Mouse (Mus musculus) v-Abl transformed pro-B cells (cell line): ENCODE data around the gene Ltc4s.

Experiments used
- in situ Hi-C, 2 experiments: fragments of 400-800 bp; cut with MboI; formaldehyde crosslinking; loops; one replicate each; pipeline ENCODE4 v1.15.1; 2025; ENCODE audit not compliant: unreplicated experiment in 2 of 2

Gene Ltc4s

DNA sequence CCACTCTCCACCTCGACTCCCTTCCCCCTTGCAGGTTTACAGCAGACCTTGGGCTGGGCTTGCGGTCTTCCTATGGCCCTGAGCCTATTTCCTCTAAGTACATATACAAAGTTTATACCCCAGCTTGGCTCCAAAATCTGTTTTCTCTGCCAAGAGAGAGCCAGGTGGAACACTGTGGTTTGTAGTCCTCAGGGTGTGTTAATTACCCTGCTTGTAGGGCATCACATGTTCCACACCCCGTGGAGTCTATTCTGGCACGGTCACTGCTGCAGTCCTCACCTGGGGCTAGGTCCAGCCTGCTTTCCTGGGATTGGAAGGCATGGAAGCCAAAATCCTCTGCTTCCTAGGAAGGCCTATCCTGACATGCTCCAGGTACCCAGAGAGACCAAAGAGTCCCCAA is 10.7 kb downstream of the Ltc4s start:
- in situ Hi-C loops: loop anchor here (5.0 to 25.0 kb wide), 3 partner anchors 65 to 610 kb away; partner anchors contain the start of genes Tbc1d9b (in 1 of the 2), Zfp354c (in 1 of the 2) and Zfp879 (in 1 of the 2)

DNA sequence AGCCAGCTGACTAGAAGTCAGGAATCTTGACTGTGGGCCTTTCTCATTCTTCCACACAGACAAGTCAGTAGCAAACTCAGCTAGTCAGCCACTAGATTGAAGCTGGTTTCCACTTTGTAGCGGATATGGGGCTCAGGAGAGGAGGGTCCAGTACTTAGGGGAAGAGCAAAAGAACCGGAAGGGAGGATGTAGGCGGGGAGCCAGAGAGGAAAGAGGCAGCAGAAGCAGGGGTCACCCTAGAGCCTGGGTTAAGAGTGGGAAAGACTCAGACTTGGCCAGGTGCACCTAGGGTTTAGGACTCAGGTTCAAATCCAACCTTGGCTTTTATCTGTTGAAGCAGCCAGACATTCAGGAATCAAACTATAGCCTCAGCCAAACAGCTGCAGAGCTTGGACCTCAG is 11.2 kb downstream of the Ltc4s start:
- in situ Hi-C loops: loop anchor here (5.0 to 25.0 kb wide), 3 partner anchors 65 to 610 kb away; partner anchors contain the start of genes Tbc1d9b (in 1 of the 2), Zfp354c (in 1 of the 2) and Zfp879 (in 1 of the 2)

DNA sequence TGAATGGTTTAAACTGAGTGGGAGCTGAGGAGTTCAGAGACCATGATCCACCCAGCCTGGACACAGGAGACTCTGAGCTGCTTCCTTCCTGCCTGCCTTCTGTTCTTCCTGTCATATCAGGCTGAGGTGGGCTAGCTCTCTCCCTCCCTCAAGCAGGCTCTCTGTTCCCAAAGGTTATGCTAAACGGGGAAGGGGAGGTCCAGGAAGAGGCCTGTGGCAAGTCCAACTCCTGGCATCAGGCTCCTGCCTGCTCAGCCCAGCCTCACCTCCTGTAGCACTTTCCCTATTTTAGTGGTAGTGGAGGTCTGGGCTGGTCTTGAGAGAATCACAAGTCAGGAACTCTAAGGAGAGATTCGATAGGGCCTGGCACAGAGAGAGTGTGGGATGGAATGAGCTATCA is 12.0 kb downstream of the Ltc4s start:
- in situ Hi-C loops: loop anchor here (5.0 to 25.0 kb wide), 3 partner anchors 64 to 611 kb away; partner anchors contain the start of genes Tbc1d9b (in 1 of the 2), Zfp354c (in 1 of the 2) and Zfp879 (in 1 of the 2)

DNA sequence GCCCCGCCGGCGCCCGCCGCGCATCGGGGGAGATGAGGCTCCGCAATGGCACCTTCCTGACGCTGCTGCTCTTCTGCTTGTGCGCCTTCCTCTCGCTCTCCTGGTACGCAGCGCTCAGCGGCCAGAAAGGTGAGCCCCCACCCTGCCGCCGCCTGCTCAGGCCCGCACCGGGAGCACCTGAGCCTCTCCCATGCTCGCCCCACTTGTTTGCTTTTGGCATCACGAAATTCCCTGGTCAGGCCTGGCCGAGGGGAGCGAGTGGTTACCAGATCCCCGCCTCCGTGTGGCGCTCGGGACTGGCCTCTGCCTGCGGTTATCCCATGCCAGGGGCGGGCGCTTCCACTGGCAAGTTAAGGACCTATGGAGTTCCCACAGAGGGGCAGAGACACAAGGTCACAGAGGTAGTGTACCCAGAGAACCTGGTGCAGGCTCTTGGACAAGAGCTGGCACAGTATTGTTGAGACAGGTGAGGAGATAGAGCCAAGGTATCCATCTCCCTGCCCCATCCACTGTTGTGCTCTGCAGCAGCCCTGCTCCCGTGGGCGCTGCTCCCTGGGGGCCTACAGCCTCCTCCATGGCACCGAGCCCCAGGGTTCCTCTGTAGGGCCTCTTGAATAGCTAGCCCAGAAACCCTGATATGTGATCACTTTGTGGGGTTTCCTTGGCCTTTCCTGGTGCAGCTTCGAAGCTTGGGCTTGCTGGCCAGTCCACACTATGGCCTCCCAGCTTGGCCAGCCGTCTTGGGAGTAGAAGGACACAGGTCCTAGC is 12.6 kb downstream of the Ltc4s start:
- in situ Hi-C loops: loop anchor here (5.0 to 25.0 kb wide), 3 partner anchors 63 to 612 kb away; partner anchors contain the start of genes Tbc1d9b (in 1 of the 2), Zfp354c (in 1 of the 2) and Zfp879 (in 1 of the 2)

DNA sequence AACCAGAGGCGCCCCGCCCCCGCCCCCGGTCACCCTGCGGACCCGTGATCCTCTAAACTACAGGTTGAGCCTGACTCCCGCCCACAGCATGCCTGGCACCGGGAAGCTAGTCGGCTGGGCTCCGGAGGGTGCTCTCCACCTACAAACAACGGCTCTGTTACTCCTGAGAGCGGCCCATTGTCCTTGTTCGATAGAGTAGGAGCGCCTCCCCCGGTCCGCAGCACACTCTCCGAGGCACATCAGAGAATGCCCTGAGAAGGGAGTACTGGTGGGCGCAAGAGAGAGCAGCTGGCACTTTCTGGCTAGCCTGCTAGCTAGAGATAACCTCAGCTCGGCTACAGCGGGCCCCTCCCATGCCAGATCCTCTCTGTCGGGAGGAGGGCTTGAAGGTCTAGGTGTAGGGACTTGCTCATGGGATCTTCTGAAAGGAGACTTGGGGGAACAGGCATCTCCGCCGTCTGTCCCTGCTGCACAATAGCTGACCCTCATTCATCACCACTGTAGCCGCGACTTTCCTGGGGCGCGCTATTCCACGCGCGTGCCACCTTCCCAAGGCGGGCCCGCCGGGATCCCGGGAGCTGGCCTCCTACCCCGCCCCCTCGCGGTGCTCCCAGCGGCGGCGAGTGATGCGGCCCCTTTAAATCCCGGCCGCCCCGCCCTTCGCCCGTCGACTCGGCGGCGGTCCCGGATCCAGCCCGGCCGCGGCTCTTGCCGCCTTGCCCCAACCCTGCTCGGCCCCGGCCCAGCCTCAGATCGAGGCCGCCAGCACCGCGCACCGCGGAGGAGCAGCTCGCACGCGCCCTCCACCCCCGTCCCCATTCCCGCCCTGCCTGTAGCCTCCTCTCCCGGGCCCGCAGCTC is 13.5 kb downstream of the Ltc4s start:
- in situ Hi-C loops: loop anchor here (5.0 to 25.0 kb wide), 4 partner anchors 63 to 612 kb away; partner anchors contain the start of genes Tbc1d9b (in 1 of the 2), Zfp354c (in 1 of the 2) and Zfp879 (in 1 of the 2)

DNA sequence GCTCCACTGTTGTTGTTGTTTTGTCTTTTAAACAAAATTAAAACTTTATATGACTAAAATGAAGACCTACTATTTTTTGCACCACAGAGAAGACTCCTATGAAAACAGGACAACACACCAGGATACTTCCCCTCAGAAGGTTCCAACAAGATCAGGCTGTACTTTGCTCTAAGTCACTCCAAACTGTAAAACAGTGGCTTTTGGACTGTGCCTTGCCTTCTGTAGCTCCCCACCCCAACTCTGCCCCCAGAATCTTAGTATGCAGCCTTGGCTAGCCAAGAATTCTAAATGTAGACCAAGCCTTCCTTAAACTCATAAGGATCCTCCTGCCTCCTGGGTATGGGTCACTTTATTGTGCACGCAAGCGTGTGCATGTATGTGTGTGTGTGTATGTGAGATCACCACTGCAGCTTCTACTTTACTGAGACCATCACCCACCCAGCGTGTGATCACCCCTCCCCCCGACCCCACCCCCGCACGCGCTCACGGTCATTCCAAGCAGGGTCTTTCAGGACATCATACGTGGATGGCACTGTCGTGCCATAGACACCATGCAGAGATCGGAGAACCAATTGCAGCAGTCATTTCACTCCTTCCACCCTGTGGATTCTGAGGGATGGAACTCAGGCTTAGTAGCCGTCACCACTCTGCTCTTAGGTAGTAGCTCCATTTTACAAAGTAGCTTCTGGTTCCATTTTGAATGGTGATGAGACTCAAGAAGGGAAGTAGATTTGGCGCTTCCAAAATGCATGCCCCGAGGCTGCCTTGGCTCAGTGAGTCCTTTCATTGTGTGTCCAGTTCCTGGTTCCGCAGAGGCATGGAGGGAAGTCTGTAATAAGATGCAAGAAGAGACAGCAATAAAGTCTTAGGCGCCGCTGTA is 14.4 kb downstream of the Ltc4s start:
- in situ Hi-C loops: loop anchor here in 1 of 2 experiments (5.0 to 10.0 kb wide), 3 partner anchors 62 to 242 kb away; partner anchors contain the start of gene Tbc1d9b

DNA sequence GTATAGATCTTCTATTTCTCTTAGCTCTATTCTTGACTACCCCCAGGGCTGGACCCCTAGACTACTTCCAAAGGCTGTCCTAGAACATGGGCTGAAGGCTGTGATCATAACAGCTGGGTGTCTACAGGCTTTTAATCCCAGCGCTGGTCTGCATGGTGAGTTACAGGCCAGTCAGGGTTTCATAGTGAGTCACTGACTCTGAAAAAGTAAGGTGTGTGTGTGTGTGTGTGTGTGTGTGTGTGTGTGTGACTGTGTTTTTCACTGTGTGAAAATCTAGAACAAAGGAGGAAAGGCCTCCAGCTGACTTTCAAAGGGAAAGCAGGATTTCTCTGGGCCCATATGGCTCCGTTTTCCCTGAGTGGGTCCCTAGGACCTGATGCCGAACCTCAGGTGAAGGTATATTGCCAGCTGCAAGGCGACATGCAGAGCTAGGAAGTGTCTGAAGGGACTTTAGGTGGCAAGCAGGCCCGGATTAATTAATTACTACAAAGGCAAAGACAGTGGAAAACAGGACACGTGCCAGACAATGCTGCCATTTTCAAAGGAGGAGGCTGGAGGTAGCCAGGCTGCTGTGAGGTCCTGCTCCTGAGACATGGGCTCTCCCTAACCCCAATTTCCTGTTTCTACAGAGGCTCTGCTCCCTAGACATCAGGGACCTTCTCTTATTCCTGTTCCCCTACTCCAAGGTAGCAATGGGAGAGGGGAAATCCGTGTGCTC is 15.7 kb downstream of the Ltc4s start:
- in situ Hi-C loops: loop anchor here in 1 of 2 experiments (5.0 to 10.0 kb wide), 3 partner anchors 60 to 240 kb away; partner anchors contain the start of gene Tbc1d9b

DNA sequence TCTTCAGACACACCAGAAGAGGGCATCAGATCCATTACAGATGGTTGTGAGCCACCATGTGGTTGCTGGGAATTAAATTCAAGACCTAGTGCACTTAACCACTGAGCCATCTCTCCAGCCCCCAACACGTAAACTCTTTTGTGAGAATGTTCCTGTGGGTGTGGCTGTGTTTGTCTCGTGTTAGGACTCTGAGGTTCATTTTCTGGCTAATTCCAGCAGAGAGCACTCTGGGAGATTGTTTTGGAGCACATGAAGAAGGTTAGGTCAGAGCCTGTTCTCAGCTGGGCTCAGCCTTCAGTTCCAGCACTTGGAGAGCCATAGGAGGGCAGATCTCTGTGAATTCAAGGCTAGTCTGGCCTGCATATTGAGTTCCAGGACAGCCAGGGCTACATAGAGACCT is 18.6 kb downstream of the Ltc4s start:
- in situ Hi-C loops: loop anchor here in 1 of 2 experiments (5.0 to 10.0 kb wide), 3 partner anchors 58 to 238 kb away; partner anchors contain the start of gene Tbc1d9b

DNA sequence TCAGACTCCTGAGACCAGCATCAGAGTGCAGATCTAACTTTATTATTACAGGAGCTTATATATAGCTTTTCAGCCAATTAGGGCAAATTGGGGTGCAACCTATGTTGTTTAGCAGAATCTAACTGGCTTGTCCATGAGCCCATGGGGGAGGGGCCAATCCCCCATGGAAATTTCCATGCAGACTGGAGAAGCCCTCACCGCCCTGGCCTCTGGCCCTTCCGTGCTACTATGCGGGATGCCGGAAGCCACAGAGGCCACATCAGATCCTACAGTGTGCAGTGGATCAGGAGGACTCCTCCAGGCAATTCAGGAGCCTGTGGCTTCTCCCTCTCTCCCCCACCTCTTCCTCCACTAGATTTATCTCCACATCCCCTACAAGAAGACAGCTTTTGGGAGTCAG is 20.6 kb downstream of the Ltc4s start:
- in situ Hi-C loops: no loop called here

DNA sequence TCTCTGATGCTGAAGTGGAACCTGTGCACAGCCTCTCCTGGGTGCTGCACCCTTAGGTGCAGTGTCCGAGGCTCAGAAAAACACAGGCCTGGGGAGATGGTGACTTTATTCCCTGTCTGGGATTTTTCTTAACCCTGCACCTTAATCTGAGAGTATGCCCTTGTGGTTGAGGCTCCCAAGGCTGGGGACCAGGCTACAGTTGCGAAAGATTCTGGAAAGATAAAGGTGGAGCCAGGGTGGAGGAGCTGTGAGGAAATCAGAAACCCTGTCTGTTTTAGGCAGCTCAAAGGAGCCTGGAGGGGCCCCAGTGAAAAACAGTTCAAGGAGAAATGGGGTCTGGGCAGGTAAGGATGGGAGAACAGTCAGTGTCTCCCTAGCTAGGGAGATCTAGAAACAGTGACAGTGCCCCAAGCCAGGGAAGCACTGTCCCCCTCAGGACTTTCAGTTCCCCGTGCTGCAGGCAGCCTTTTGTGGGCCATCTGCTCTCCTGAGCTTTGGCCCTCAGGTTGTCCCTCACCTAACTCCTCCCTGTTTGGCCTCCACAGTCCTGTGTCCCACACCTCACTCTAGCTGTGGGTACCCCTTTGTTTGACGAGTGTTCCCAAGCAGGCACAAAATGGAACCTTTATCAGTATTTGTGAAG is 21.6 kb downstream of the Ltc4s start:
- in situ Hi-C loops: no loop called here

DNA sequence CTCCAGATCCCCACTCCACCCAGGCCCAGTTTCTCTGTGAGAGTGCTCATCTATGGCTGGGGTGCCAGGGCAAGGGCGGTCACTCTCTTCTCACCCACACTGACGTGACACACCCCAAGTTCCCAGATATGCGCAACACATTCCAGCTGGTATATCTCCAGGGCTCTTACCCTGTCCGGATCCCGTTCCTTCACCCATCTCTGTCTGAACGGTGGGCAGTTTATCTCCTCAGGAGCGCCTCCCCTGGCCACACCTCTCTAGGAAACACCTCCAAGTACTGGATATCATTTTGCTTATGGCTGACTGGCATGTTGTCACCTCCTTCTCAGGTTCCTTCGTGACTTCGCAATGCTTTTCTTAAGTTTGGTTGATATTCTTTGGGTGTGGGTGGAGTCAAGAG is 22.8 kb downstream of the Ltc4s start:
- in situ Hi-C loops: no loop called here

DNA sequence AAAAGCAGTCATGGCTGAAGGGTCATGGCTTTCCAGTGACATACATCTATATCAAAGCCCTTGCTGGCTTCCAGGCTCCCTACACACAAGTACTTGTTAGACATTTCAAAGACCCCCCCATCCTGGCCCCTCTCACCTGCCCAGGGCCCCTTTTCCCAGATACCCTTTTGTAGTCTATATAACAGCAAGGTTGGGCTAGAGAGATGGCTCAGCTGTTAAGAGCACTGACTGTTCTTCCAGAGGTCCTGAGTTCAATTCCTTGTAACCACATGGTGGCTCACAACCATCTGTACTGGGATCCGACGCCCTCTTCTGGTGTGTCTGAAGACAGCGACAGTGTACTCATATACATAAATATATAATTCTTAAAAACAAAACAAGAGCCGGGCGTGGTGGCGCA is 23.8 kb downstream of the Ltc4s start:
- in situ Hi-C loops: no loop called here

DNA sequence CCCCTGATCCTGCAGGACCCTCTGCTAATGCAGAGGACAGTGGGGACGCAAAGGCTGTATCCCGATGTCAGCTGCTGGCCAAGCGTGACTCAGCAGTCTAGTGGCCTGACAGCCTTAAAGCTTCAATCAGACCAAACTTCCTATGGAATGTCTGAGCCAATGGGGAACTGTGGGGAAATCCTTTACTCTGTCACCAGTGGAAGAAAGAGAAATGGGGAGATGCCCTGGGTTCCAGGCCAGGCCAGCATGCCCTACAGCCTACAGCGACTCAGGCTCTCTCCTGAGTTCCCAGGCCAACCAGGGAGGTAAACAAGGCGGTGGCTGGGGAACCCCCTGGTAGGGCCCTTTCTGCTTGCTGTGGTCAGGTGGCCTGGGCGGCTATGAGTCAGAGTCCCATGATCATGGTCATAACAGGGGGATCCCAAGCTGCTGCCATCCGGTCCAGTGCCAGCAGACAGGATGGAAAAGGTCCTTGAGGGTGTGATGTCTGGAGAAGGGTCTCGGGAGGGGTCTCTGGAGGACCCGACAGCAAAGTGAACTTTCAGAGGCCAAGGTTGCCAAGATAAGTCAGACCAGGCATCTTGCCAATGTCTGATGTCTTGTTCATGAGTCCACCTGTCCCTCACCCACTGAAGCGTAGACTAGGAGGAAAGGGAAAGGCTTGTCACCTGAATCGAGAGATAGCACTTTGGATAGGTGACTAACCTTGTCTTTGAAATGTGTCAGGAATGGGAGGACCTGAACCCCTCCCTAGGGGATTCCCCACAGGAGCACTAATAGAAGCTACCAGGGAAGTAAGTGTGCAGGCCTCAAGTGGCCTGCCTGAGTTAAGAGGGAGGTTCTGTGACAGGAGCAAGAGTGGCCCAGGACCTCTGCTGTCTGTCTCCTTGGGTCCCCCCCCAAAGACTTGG is 25.3 kb downstream of the Ltc4s start:
- in situ Hi-C loops: no loop called here

DNA sequence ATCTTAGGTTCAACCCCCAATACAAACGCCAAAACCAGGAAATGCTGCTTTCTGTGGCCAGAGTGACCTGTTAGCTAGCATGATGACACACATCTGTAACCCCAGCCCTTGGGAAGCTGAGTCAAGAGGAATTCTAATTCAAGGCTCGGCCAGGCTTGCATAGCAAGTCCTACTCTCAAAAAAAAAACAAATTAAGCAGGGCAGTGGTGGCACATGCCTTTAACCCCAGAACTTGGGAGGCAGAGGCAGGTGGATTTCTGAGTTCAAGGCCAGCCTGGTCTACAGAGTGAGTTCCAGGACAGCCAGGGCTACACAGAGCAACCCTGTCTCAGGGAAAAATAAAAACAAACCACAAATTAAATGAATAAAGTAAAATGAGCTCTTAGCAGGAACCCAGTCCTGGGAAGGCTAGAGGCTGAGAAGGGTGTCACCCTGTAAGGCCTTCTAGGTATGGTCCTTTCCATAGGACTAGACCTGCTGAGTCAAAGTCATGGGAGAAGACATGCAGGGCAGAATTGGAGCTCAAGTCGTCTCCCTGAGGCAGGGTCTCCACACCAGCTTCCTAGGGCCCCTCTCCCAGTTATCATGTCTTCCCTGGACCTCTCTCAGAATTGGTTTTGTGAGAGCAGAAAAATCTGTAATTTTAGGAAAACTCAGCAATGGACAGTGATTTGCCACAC is 26.2 kb downstream of the Ltc4s start:
- in situ Hi-C loops: no loop called here

DNA sequence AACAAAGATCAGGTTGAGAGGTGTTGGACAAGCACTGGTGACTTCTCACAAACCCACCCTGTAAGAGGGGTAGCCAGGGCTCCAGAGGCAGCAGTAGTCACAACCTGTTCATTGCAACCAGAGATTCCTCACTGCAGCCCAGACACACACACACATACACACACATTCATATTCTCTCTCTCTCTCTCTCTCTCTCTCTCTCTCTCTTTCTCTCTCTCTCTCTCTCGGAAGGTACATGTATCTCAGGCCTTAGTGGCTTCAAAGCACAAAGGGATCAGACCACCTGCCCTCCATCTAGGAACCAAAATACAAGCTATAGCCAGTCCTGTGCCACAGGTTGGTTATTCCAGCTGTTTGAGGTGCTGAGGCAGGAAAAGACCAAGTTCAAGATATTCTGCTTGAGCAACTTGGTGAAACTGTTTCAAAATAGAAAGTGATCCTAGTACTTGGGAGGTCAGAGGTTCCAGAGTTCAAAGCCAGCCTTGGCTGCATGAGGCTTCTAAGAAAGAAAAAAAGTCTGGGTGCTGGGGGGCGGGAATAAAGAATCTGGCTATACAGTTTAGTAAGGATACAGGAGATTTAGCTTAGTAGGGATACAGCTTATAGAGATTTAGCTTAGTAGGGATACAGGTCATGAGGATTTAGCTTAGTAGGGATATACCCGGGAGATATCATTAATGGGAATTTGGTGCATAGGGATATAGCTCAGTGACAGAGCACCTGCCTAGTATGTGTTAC is 26.9 kb downstream of the Ltc4s start:
- in situ Hi-C loops: no loop called here

DNA sequence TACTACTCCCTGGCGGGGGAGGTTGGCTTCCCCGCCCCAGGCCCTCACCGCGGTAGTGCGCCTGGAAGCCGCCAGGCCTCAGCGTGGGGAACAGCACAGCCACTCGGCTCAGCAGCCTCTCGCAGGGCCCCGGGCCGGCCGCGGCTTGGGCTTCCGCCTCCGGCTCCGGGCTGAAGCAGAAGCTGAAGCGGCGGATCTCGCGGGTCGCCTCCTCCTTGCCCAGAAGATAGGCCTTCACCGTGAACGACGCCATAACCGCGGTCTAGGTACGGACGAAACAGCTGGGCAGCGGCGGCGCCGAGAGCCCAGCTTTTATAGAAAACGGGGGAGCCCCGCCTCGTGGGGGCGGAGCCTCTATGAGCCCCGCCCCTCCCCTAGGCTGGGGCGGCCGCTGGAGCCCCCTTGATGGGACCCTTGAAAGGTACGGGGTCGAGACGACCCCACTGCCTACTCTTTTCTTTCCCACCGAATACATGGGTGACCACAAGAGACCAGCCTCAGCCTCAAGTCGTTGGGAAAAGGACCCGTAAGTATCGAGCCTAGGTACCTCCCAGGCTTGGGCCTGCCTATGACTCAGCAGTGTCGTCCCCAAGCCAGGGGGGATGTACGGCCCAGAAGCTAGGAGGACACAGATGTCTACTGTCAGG is 27.8 kb downstream of the Ltc4s start, which contains the start of the genes Sqstm1 and Mgat4b:
Gene Sqstm1, minus strand, starts transcription at position 323 of the 647 bp plus-strand sequence.
Gene Mgat4b, plus strand, starts transcription at position 386 of the 647 bp plus-strand sequence.
- in situ Hi-C loops: no loop called here
